Mouse (Mus musculus): Measurements from ENCODE around the gene Skap2.

DNA sequence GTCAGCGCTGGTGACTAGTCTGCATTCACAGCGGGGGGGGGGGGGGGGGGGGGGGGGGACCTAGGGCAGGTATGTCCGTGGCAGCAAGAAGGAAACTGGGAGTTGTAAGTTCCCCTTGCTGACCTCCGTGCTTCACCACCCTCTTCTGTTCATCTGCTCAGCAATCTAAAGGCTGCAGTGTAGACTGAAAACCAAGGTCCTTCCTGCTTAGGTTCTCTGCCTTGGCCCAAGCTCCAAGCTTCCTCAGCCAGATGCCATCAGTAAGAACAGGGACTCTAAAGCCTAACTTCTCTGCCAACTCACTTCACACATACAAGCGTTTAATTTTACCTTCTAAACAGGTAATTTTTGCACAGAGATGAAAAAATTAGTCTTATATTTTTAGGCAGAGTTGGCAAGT is 10.0 kb upstream of the Skap2 start:
- TF ChIP-seq CTCF (IDR thresholded peaks at IDR 0.05; ENCODE audit: low read depth) (no peak), EP300 (IDR thresholded peaks at IDR 0.05; ENCODE audit: low read depth) (no peak)
